In genomic region chr2:118972687-118973376, GRCm38 (mm10) we compare ENCODE assay signal across 8 mouse cellular contexts. TPM values are rescaled to one million over a fixed set of nuclear protein-coding genes. Genes with fewer than 3 reads are reported as not detected.
A peak's percentile ranks its signal among the peaks of the same experiment; 100 is the strongest.
DNase-seq lines count a peak whose midpoint lies in the region; ATAC-seq lines count a peak whose summit lies in the region.

No protein-coding gene starts in this region.

- no peaks in the 10 kb centered on the region for H3K9me3 ChIP-seq in intestine, embryonic 14.5 days (ENCODE audit: control insufficient read depth, low read length)

- H3K4me3 ChIP-seq in intestine, embryonic 14.5 days (ENCODE audit: low read depth, low read length), result peak overlapping the region; percentile 32

- H3K27me3 ChIP-seq in intestine, embryonic 14.5 days (replicated peaks; ENCODE audit: control insufficient read depth, insufficient read depth, low read length), result peaks cover 41% of the 10 kb centered on the region

- H3K27ac ChIP-seq in intestine, embryonic 14.5 days (ENCODE audit: low read depth), result no peak overlapping the region

- no peaks in the 10 kb centered on the region for H3K36me3 ChIP-seq in intestine, embryonic 14.5 days (ENCODE audit: control insufficient read depth, insufficient read depth, low read length)

- ATAC-seq in intestine, embryonic 14.5 days (replicated peaks; ENCODE audit: low FRiP score, low TSS enrichment, low read depth), result peak; percentile 82
- peak; percentile 93 for ATAC-seq in megakaryocyte progenitor cell, adult 5-6 weeks (replicated peaks; ENCODE audit: poor library complexity)

- H3K9ac ChIP-seq in intestine, embryonic 14.5 days (ENCODE audit: low read length), result peak overlapping the region; percentile 14; the same call in 1 of the 2 replicates

- peak overlapping the region; percentile 74 for H3K4me2 ChIP-seq in intestine, embryonic 14.5 days (ENCODE audit: low read length)

- intact Hi-C loops in gastrocnemius, postnatal 14 days (cut with DNase I; ENCODE audit: low total_unique reads), result loop anchor here (5.0 kb wide), 1 partner anchor 71 kb away; the partner anchor contains the start of gene Bahd1
- intact Hi-C loops in left cerebral cortex, postnatal 10 days (cut with DNase I), result loop anchor here (5.0 kb wide), 1 partner anchor 71 kb away; the partner anchor contains the start of gene Bahd1

- DNase-seq in adrenal gland, adult 18-20 months (ENCODE audit: low spot score in 2 of 2), result peak; percentile 87 to 90
- DNase-seq in embryo, embryonic 10.5 days (ENCODE audit: low spot score), result peak; percentile 94
- peak; percentile 82 for DNase-seq in gastrocnemius, postnatal 14 days
- peak; percentile 96 for DNase-seq in intestine, embryonic 14.5 days (ENCODE audit: low spot score)
- peak; percentile 86 for DNase-seq in left cerebral cortex, postnatal 10 days (ENCODE audit: extremely low spot score in 1 of 2, low spot score in 2 of 2)
- DNase-seq in right cerebral cortex, postnatal 10 days (ENCODE audit: low spot score in 2 of 2), result peak; percentile 88
- peak; percentile 84 for DNase-seq in urinary bladder, postnatal 14 days (ENCODE audit: low spot score)

- peaks cover 9% of the 10 kb centered on the region; the same call in 1 of the 2 replicates for H3K4me1 ChIP-seq in intestine, embryonic 14.5 days (replicated peaks; ENCODE audit: control insufficient read depth, insufficient read depth, low read length)

- 1% methylated on average over 33 of the region's 33 CpGs for WGBS in intestine, embryonic 14.5 days

RNA-seq across cellular contexts. Expression of gene Chst14, which starts 46.5 kb away (rescaled TPM):
- total RNA-seq in adrenal gland, adult 18-20 months (2021), result 1 to 10 TPM; 7.3 to 9.0 TPM
- 1 to 10 TPM; 5.8 to 6.2 TPM for total RNA-seq in gastrocnemius, postnatal 14 days (2021)
- 32.2 and 32.7 TPM in 2 replicates for polyA plus RNA-seq in intestine, embryonic 14.5 days (2014; fragmentation: Nextera tagmentation; extraction: Ambion mirVana)
- total RNA-seq in left cerebral cortex, postnatal 10 days (2021), result 1 to 10 TPM; 2.4 to 2.9 TPM
- total RNA-seq in megakaryocyte progenitor cell, adult 5-6 weeks (2015), result 4.6 and 5.7 TPM in 2 replicates
- 1.5 and 4.7 TPM in 2 replicates for total RNA-seq in megakaryocyte progenitor cell, adult 5-6 weeks (2017)

RNA-seq across cellular contexts. Expression of gene Ccdc32, which starts 56.4 kb away (rescaled TPM):
- total RNA-seq in adrenal gland, adult 18-20 months (2021), result 10 to 100 TPM; 16.5 TPM
- total RNA-seq in gastrocnemius, postnatal 14 days (2021), result 1 to 10 TPM; 5.6 to 6.2 TPM
- 20.9 and 21.0 TPM in 2 replicates for polyA plus RNA-seq in intestine, embryonic 14.5 days (2014; fragmentation: Nextera tagmentation; extraction: Ambion mirVana)
- 10 to 100 TPM; 61.6 to 61.8 TPM for total RNA-seq in left cerebral cortex, postnatal 10 days (2021)
- total RNA-seq in megakaryocyte progenitor cell, adult 5-6 weeks (2015), result 10.4 and 12.7 TPM in 2 replicates
- 15.2 and 16.2 TPM in 2 replicates for total RNA-seq in megakaryocyte progenitor cell, adult 5-6 weeks (2017)
